Mouse (Mus musculus): Measurements from ENCODE around the gene Mrps7.

DNA sequence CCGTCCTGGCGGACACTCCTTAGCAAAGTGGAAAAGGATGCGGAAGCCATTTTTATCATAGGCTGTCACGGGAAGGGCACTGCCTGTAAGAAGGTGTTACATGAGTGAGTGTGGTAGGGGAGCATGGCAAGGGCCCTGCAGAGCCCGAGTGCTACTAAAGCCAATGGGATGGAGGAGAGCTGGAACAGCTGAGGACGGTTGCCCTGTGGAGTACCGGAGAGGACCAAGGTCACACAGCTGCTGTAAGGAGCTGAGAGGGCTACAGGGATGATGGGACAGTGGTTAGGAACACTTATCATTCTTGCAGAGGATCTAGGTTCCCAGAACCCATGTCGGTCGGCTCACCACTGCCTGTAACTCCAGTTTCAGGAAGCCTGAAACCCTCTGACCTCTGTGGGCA is 17.3 kb upstream of the Mrps7 start:
- TF ChIP-seq POLR2A (IDR thresholded peaks at IDR 0.05; ENCODE audit: extremely low read depth, insufficient read depth, low read length) (no peak), CTCF (IDR thresholded peaks at IDR 0.05; ENCODE audit: extremely low read depth, insufficient read depth, low read length) (no peak)

Data from cortical plate, adult 2 months (tissue).